Mouse (Mus musculus): ENCODE data around the gene Rer1.
A peak's percentile ranks its signal among the peaks of the same experiment; 100 is the strongest.

The Rer1 gene

DNA sequence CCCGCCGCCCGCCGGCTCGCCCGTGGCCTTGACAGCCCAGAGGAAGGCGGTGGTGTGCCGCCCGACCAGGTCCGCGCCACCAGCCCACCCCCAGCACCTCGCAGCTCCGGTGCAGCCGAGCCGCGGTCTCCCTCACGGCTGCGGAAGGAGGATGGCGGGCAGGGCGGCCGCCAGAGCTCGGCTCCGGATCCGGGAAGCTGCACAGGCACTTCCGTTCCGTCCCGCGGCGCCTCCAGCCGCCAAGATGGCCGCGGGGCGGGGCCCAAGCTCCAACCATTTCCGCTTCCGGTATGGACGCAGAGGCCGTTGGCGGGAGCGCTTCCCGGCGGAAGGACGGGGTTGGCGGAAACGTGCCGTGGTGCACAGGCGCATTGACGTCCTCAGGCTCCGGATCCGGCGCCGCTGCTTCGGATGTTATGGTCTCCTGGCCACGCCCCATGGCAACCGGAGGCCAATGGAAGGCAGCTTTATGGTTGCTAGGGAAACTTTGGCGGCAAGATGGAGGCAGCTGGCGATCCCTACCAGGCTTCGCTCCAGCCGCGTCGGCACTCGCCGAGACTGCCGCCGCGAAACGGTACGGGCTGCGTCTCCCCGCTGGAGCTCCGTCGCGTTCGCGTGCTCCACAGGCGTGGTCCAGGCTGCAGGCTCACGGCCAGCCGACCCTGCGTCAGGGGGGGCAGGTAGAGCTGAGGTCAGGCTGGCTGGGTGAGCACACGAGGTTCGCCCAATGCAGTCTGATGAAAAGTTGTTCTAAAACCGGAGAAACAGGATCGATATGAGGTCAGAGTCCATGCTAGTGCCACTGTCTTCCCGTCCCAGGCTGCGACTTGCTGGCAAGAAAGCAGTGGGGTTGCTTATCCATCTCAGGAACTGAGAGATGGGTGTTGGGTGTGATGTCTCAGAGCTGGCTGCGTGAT, at the start of gene Rer1, which contains the start of gene Morn1:
Gene Rer1 (minus strand): TSS at position 275 of the 917 bp plus-strand sequence.
Gene Morn1 (plus strand): TSS at position 470 of the 917 bp plus-strand sequence.
- peak; percentile 99 for DNase-seq

DNA sequence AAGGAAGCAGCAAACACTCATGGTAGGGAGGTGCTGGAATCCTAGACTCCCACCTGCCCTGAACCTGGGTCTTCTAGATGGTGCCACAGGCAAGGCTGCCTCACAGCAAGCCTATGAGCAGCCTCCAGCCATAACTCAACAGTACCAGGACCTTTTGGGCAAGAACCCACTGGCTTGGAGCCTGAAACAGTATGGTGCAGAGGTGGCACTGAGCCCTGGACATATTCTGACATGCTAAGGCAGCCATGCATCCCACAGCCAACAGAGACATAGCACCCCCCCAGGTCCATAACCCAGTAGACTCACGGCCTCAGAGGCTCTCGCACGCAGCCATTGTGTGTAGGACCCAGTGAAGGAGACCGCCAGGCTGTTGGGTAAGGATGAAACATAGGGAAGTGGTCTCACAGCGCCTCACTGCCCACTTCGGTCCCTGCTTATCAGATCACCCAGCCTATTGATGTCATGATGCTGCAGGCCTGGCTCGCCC, 48.5 kb upstream of the Rer1 start:
- no peak for DNase-seq

GRCm38 (mm10) chr4:155133658-155134417, 47.7 kb upstream of the Rer1 start:
- DNase-seq: no peak

- no peak for DNase-seq
Measured at GRCm38 (mm10) chr4:155133188-155133587, 47.0 kb upstream of the Rer1 start.

- no peak for DNase-seq
Measured at GRCm38 (mm10) chr4:155130616-155131015, 44.4 kb upstream of the Rer1 start.

DNA sequence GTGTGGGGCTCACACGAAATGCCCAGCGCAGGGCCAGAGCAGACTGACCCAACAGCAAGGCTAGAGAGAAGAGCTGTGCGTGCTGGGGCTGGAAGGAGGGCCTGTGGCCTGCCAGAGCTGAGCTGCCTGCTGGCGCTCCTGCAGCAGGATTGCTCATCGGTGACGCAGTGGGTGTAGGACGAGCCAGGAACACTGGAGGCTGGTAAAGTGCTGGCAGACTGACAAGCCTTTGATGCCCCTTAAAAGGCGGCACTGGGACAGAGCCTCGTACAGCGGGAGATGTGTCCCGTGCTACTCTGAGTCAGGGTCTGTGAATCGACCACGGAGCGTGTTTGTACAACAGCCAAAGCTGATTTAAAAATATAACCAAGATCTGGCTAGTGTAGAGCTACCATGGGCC, 43.8 kb upstream of the Rer1 start:
- no peak for DNase-seq

DNA sequence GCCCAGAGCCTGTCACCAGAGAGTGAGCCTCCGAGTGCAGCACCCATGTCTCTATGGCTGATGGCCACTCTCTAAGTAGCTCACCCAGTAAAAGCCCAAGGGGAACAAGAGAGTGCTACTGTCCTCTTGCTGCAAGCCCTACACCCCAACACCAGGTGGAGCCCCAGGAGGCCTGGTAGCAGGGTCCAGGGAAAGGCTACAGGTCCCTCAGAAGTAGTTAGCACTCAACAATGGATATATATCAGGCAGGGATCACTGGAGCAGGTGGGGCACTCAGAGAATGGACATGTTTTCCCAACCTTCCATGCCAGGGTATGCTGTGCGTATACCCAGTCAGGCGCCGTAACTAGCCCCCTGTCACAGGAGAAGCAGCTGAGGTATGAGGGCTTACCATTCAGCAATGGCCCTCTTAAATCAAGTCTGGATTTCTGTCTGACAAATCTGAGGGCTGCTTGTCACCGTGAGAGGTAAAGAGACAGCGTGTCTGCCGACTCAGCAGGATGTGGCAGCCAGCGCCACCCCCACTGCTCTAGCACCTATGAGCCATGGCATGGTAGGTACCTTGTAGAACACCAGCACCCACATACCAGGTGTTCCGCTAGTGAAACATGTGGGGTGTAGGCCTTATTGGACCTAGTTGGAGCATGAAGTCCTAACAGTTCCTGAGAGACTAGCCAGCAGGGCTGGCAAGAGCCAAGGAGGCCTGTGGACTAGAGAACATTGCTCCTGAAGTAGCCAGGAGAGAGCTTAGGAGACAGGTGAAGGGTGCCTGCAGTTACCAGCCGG, 43.1 kb upstream of the Rer1 start:
- DNase-seq: peak; percentile 75

DNA sequence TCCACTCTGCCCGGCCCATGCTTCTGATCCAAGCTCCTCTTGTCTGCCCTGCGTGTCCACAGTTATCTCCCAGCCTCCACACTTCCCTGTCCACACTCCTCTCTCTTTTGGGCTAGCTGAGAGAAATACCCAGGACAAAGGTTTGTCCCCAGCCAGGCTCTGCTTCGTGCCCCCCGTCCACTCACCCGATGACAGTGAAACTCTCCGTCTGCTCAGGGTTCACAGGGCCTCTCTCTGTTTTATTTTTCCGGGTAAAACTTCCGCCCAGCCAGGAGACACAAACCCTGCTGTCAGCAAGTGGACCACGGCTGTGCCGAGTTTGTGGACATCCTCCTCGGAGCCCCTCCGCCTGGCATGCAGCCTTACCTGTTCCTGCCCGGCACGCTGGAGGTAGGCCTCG, 42.2 kb upstream of the Rer1 start:
- DNase-seq: no peak

DNA sequence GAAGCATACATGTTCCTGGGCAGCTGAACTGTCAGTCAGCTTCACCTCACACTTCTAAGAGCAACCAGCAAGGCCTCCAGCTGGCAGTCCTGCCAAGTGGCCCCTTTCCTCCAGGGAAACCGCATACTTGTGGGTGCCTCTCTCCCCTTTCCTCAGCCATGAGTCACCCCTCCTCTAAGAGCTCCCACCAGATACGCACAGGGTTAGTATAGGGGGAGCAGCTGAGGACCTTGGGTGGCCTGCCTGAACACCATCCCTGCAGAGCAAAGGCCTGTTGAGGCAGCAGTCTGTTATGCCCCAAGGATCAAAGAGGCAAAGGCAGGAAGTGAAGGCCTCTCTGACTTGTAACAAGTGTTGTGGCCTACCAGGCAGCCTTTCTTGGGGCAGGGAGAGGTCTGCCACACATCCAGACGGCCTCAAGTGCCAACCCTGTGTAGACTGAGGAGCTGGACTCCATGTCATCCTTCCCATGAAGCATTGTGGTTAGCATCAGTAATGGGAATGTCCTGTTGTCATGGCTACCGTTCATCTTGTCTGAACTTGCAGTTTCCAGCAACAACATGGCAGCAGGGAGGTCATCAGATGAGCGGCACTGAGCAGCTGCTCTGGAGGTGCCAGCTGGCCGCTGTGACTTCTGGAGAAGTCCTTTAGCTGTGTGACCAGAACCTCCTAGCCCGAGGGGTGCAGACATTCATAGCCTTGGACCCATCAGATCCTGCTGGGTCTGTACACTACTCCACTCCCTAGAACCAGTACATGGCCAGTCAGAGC, 40.6 kb upstream of the Rer1 start:
- DNase-seq: peak; percentile 45

DNA sequence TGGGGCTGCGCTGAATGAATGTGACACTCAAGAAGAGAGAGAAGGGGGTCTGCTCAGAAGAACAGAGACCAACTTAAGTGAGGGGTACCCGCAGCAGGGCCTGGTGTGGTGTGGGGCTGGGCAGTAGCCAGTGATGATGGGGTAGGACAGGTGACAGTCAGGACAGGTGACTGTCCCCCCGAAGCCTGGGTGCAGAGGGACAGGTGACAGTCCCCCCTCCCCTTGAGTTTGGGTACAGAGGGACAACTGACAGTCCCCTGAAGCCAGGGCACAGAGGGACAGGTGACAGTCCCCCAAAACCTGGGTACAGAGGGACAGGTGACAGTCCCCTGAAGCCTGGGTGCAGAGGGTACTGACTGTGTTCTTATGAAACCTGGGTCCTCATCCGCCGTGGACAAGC, 40.0 kb upstream of the Rer1 start:
- DNase-seq: no peak

DNA sequence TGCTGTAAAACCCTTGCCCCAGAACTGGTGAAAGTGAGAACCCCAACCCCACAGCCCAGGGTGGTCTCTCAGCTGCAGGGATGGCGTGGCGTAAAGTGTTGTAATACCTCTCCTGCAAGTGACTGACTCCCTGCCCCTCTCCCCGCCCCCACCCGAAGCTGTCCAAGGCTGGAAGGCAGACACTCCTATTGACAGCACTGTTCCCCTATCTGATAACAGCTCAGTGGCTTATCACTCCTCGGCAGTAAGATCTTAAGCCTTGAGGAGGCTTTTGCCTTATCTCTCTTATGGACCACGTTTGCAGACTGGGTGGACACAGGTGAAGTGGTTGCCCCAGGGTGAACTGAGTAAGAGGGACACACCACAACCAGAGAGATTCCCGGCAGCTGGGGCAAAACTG, 39.1 kb upstream of the Rer1 start:
- no peak for DNase-seq

DNA sequence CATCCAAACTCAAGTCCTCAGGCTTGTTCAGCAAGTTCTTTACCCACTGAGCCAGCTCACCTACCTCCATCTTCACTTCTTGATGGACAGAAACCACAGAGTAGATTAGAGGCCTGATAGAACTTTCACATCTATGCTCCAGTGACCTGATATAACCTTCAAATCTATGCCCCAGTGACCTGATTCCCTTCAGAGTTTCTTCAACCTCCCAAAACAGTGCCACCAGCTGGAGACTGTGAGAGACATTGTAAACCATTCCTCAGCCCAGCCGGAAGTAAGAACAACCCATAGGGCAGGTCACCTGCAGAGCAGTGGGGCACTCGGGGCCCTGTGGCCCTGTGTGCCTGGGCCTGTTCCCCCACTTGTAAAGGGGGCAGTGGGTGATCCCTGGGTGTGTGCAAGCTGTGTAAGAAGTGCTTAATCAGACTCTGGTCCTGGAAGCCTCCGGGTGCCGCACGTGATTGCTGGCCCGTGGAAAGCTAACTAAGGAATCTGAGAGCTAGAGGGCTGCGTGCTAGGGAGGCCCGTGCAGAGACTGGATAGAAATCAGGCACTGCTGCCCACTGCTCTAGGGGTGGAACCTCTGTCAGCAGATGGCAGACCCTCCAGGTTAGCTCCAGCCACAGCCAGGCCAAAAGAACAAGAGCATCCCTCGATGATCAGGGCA, 37.8 kb upstream of the Rer1 start:
- DNase-seq: no peak

GRCm38 (mm10) chr4:155122444-155123040, 36.4 kb upstream of the Rer1 start:
- DNase-seq: no peak

- no peak for DNase-seq
Measured at GRCm38 (mm10) chr4:155121915-155122443, 35.8 kb upstream of the Rer1 start.

- DNase-seq: no peak
Measured at GRCm38 (mm10) chr4:155121222-155121621, 35.0 kb upstream of the Rer1 start.

- DNase-seq: no peak
Measured at GRCm38 (mm10) chr4:155120583-155120982, 34.4 kb upstream of the Rer1 start.

- DNase-seq: no peak
Measured at GRCm38 (mm10) chr4:155120038-155120437, 33.9 kb upstream of the Rer1 start.

- no peak for DNase-seq
Measured at GRCm38 (mm10) chr4:155118278-155118677, 32.1 kb upstream of the Rer1 start.

DNA sequence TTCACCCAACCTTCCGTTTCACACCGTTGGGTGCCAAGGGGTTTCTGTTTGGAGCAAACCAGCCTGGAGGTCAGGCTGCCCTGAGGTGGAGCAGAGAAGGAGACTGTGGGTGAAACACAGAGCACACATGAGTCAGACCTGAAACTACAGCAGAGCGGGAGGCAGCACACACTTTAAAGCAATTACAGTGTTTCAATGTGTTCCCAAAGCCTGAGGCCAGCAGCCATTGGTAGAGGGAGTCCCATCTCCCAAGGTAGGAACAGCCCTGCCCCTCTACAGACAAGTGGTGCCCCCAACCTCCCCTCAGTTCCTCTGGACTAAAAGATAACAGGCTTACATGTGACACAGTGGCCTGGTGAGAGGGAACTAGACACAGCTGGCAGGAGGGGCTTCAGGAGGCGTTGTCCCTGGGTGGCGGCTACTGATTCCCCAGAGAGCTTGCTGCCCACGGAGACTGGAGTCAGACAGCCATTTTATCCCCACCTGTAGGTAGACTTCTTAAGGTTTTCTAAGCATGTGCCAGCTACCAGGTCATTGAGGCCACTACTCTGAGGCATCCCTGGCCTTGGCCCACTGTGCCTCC, 31.3 kb upstream of the Rer1 start:
- DNase-seq: no peak

DNA sequence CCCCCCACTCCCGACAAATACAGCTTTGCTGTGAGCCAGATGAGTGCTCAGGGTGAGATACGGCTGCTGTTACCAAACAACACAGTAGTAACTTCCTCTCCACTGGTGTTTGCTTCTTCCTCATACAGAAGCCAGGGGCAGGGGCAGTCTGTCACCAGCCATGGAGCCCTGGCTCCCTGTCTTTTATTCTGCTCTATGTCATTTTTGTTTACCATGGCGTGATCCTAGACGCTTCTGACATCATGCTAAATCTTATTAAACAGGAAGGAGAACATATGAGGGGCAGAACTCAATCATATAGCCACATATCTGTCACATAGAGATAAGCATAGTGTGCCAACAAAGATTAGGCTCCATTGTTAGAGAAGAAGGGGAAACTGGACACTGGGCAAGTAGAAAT, 30.4 kb upstream of the Rer1 start:
- DNase-seq: no peak

Data from thymus, postnatal 14 days (tissue).